Mouse (Mus musculus): Measurements from ENCODE around the gene Myl3. TPM values are rescaled to one million over a fixed set of nuclear protein-coding genes. Genes with fewer than 3 reads are reported as not detected.

Gene Myl3
- polyA plus RNA-seq, 1 experiment from 2014 or later = 4,569 TPM

DNA sequence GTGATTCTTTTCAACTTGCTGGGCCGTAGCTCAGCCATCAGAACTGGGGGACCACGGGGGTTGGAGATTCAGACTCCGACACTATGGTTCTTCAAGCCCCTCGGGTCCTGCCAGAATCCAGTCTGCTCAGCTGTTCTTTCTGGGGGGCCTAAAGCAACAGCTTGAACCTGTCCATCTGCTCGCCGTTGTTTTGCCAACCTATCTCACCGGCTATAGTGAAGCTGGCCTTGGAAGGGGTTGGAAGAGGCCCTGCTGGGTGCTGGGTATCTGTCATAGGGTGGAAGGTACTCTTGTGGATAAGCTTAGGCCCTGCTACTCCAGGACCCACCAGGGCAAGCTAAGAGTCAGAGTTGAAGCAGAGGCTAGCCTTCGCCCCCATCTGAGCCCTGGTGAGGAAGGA is 19.2 kb downstream of the Myl3 start:
- Histone ChIP-seq H3K9me3 (ENCODE audit: control insufficient read depth, low read length) (no peaks in the 10 kb centered on the region), H3K4me3 (ENCODE audit: control insufficient read depth in 1 of 2, insufficient read depth in 1 of 2, low read depth in 1 of 2, low read length in 2 of 2) (no peak overlapping the region), H3K36me3 (ENCODE audit: control insufficient read depth, insufficient read depth, low read length) (peaks cover under 1% of the 10 kb centered on the region; the same call in 1 of the 2 replicates), H3K9ac (ENCODE audit: low read length) (no peak overlapping the region), H3K4me2 (ENCODE audit: low read length) (no peak overlapping the region), H3K4me1 (ENCODE audit: control insufficient read depth in 2 of 2, insufficient read depth in 2 of 2, low read length in 2 of 2) (peaks cover 15 to 17% of the 10 kb centered on the region in 2 experiments), H3K27ac (replicated peaks in 1 of 2; ENCODE audit: control insufficient read depth in 1 of 2, insufficient read depth in 1 of 2, low read depth in 2 of 2, low read length in 2 of 2) (no peak overlapping the region), H3K27me3 (ENCODE audit: control insufficient read depth, insufficient read depth, low read length) (no peaks in the 10 kb centered on the region)
- WGBS = 81% methylated on average over 8 of the region's 8 CpGs
- no peak for ATAC-seq (ENCODE audit: insufficient number of reproducible peaks, insufficient read depth, low FRiP score, low read depth)

DNA sequence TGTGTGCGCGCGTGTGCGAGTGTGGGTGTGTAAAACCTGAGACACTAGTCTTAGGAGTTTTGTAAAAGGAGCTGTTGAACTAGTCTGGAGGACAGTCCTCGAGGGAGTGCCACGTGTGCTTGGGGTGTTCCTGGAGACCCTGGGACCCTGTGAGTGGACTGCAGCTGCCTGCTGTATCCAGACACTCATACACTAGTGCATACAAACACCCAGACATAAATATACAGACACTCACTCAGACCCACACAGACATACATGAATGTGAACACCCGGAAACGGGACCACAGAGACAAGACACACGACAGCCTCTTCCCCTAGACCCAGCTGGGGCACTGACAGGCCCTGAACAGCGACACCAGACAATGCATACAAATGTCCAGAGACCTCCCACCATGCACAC is 21.1 kb downstream of the Myl3 start:
- Histone ChIP-seq H3K36me3 (ENCODE audit: control insufficient read depth, insufficient read depth, low read length) (peaks cover 17% of the 10 kb centered on the region), H3K4me2 (ENCODE audit: low read length) (peak overlapping the region; percentile 71), H3K4me3 (ENCODE audit: control insufficient read depth in 1 of 2, insufficient read depth in 1 of 2, low read depth in 1 of 2, low read length in 2 of 2) (peak overlapping the region; percentile 30 to 72), H3K27ac (replicated peaks in 1 of 2; ENCODE audit: control insufficient read depth in 1 of 2, insufficient read depth in 1 of 2, low read depth in 2 of 2, low read length in 2 of 2) (peak overlapping the region; percentile 81 to 98), H3K27me3 (ENCODE audit: control insufficient read depth, insufficient read depth, low read length) (no peaks in the 10 kb centered on the region), H3K9me3 (ENCODE audit: control insufficient read depth, low read length) (no peaks in the 10 kb centered on the region), H3K4me1 (ENCODE audit: control insufficient read depth in 2 of 2, insufficient read depth in 2 of 2, low read length in 2 of 2) (peaks cover 19 to 31% of the 10 kb centered on the region in 2 experiments), H3K9ac (ENCODE audit: low read length) (peak overlapping the region; percentile 98)
- ATAC-seq (ENCODE audit: insufficient number of reproducible peaks, insufficient read depth, low FRiP score, low read depth) = no peak
- 68% methylated on average over 10 of the region's 10 CpGs for WGBS

DNA sequence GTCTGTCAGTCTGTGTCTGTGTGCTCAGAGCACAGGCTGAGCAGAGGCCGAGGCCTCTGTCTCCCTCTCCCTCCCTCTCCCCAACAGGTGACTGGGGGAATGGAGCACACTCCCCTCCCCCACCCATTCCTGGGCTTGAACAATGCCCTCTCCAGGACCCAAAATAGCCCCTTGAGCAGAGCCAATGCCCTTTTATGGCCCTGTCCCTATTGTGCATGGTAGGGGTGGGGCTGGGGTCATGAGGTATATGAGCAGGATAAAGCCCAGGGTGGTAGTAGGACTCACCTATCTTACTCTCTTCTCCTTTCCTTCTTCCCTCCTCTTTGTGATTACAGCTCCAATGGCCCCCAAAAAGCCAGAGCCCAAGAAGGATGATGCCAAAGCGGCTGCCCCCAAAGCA is 21.7 kb downstream of the Myl3 start:
- Histone ChIP-seq H3K4me3 (ENCODE audit: control insufficient read depth in 1 of 2, insufficient read depth in 1 of 2, low read depth in 1 of 2, low read length in 2 of 2) (peak overlapping the region; percentile 72 to 88), H3K4me1 (ENCODE audit: control insufficient read depth in 2 of 2, insufficient read depth in 2 of 2, low read length in 2 of 2) (peaks cover 19 to 36% of the 10 kb centered on the region in 2 experiments), H3K36me3 (ENCODE audit: control insufficient read depth, insufficient read depth, low read length) (peaks cover 24% of the 10 kb centered on the region), H3K9me3 (ENCODE audit: control insufficient read depth, low read length) (no peaks in the 10 kb centered on the region), H3K27ac (replicated peaks in 1 of 2; ENCODE audit: control insufficient read depth in 1 of 2, insufficient read depth in 1 of 2, low read depth in 2 of 2, low read length in 2 of 2) (peak overlapping the region; percentile 98), H3K4me2 (ENCODE audit: low read length) (peak overlapping the region; percentile 71), H3K27me3 (ENCODE audit: control insufficient read depth, insufficient read depth, low read length) (no peaks in the 10 kb centered on the region), H3K9ac (ENCODE audit: low read length) (peak overlapping the region; percentile 98)
- 26% methylated on average over 2 of the region's 2 CpGs for WGBS
- ATAC-seq (ENCODE audit: insufficient number of reproducible peaks, insufficient read depth, low FRiP score, low read depth) = peak; percentile 91

DNA sequence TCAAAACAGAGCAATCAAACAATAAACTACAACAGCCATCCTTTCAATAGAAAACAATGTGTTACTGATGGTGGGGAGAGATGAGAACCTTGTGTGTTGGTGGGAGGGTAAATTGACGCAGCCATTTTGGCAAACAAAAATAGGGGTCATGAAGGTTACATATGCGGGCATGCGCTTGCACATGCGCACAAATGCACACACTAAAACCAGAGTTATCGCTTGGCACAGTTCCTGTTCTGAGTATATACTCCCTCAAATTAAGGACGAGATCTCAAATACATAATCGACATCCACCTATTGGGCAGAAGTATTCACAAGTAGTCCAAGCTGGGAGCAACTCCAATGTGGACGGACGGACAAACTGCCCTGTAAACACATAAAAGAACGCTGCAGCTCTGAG is 30.7 kb downstream of the Myl3 start:
- Histone ChIP-seq H3K4me2 (ENCODE audit: low read length) (no peak overlapping the region), H3K9ac (ENCODE audit: low read length) (no peak overlapping the region), H3K27me3 (ENCODE audit: control insufficient read depth, insufficient read depth, low read length) (no peaks in the 10 kb centered on the region), H3K9me3 (ENCODE audit: control insufficient read depth, low read length) (no peaks in the 10 kb centered on the region), H3K4me3 (ENCODE audit: control insufficient read depth in 1 of 2, insufficient read depth in 1 of 2, low read depth in 1 of 2, low read length in 2 of 2) (no peak overlapping the region), H3K4me1 (ENCODE audit: control insufficient read depth in 2 of 2, insufficient read depth in 2 of 2, low read length in 2 of 2) (peaks cover 15 to 23% of the 10 kb centered on the region in 2 experiments), H3K36me3 (ENCODE audit: control insufficient read depth, insufficient read depth, low read length) (peaks cover 40% of the 10 kb centered on the region), H3K27ac (replicated peaks in 1 of 2; ENCODE audit: control insufficient read depth in 1 of 2, insufficient read depth in 1 of 2, low read depth in 2 of 2, low read length in 2 of 2) (no peak overlapping the region)
- no peak for ATAC-seq (ENCODE audit: insufficient number of reproducible peaks, insufficient read depth, low FRiP score, low read depth)
- 88% methylated on average over 10 of the region's 10 CpGs for WGBS

DNA sequence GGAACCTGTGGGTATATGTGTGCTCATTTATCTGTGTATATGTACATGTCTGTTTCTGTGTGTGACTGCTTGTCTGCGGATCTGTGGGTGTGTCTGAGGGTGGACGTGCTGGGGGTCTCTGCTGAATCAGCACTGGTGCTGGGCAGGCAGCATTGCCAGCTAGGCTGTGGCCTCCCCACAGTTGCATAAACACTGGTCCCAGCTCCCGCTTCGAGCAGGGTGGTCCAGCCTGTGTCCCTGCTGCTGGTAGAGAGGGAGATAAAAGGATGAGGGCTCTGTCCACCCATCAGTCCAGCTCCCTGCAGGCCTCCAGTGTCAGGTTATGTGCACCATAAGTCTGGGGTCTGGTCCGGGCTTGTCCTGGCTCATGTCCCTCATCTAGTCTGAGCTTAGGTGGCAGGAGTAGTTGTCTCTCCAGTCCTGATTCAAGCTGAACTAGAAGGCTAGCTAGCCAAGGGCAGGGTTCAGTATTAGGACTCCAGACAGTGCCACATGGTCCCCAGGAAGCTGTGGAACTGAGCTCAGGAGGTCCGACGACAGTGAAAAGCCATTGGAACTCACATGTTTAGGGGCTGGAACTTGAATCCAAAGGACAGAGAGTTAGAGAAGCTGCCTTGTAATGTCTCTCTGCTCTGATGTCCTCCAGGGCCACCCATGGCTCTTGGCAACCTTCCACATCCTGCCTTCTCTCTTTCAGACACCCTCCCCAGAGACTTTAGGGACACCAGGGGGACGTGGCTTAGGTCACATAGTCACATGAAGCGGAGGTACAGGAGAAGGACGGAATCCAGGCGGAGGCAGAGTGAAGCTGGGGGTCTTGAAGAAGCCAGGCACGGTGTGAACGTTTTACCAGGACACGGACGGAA is 33.0 kb downstream of the Myl3 start:
- no peak for ATAC-seq (ENCODE audit: insufficient number of reproducible peaks, insufficient read depth, low FRiP score, low read depth)
- peak overlapping the region; percentile 55 for H3K9ac ChIP-seq (ENCODE audit: low read length)
- peak overlapping the region; percentile 35 to 45 for H3K27ac ChIP-seq (replicated peaks in 1 of 2; ENCODE audit: control insufficient read depth in 1 of 2, insufficient read depth in 1 of 2, low read depth in 2 of 2, low read length in 2 of 2)
- peaks cover 18% of the 10 kb centered on the region for H3K36me3 ChIP-seq (ENCODE audit: control insufficient read depth, insufficient read depth, low read length)
- no peaks in the 10 kb centered on the region for H3K9me3 ChIP-seq (ENCODE audit: control insufficient read depth, low read length)
- H3K4me3 ChIP-seq (ENCODE audit: control insufficient read depth in 1 of 2, insufficient read depth in 1 of 2, low read depth in 1 of 2, low read length in 2 of 2) = no peak overlapping the region
- H3K27me3 ChIP-seq (ENCODE audit: control insufficient read depth, insufficient read depth, low read length) = no peaks in the 10 kb centered on the region
- 53% methylated on average over 15 of the region's 15 CpGs for WGBS
- peak overlapping the region; percentile 14 for H3K4me2 ChIP-seq (ENCODE audit: low read length)
- peaks cover 18 to 24% of the 10 kb centered on the region in 2 experiments for H3K4me1 ChIP-seq (ENCODE audit: control insufficient read depth in 2 of 2, insufficient read depth in 2 of 2, low read length in 2 of 2)

DNA sequence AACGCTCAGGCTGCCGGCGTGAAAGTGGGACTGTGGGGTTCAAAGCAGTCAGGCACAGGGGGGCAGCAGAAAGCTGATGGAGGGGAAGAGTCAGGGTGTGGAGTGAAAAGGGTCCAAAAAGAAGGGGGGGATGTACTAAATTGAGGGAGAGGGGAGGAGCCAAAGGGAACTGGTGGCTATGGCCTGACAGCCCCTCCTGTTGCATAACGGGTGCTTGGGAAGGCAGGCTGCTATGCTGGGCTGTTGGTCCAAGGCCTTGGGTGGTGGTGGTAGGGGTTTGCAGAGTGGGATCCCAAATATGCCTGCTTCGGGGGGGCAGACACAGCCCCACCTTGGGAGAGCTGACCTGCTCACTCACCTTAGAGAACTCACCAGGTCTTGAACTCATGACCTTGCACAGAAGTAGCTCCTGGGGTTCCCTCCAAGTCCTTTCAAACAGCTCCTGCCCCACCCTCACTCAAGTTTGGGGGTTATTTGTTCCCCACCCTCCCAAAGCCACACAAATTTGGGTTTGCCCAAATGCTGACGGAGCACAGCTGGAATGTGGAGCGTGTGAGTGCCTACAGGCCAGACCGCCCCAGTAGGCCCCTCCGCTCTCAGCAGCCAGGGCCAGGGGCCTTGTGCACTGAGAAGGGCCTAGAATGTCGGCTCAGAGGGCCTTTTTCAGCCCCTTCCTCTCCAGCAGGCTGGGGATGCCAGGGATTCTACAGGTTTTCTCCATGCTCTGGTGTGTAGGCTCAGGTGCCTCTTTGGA is 33.8 kb downstream of the Myl3 start:
- H3K9ac ChIP-seq (ENCODE audit: low read length) = peak overlapping the region; percentile 55
- H3K4me2 ChIP-seq (ENCODE audit: low read length) = peak overlapping the region; percentile 14
- no peaks in the 10 kb centered on the region for H3K9me3 ChIP-seq (ENCODE audit: control insufficient read depth, low read length)
- H3K27me3 ChIP-seq (ENCODE audit: control insufficient read depth, insufficient read depth, low read length) = no peaks in the 10 kb centered on the region
- H3K36me3 ChIP-seq (ENCODE audit: control insufficient read depth, insufficient read depth, low read length) = peaks cover 10% of the 10 kb centered on the region
- peak overlapping the region; percentile 25 to 35; a peak in 1 of 4 replicates for H3K27ac ChIP-seq (replicated peaks in 1 of 2; ENCODE audit: control insufficient read depth in 1 of 2, insufficient read depth in 1 of 2, low read depth in 2 of 2, low read length in 2 of 2)
- no peak overlapping the region for H3K4me3 ChIP-seq (ENCODE audit: control insufficient read depth in 1 of 2, insufficient read depth in 1 of 2, low read depth in 1 of 2, low read length in 2 of 2)
- ATAC-seq (ENCODE audit: insufficient number of reproducible peaks, insufficient read depth, low FRiP score, low read depth) = no peak
- peaks cover 19 to 24% of the 10 kb centered on the region in 2 experiments for H3K4me1 ChIP-seq (ENCODE audit: control insufficient read depth in 2 of 2, insufficient read depth in 2 of 2, low read length in 2 of 2)
- 59% methylated on average over 9 of the region's 10 CpGs for WGBS

DNA sequence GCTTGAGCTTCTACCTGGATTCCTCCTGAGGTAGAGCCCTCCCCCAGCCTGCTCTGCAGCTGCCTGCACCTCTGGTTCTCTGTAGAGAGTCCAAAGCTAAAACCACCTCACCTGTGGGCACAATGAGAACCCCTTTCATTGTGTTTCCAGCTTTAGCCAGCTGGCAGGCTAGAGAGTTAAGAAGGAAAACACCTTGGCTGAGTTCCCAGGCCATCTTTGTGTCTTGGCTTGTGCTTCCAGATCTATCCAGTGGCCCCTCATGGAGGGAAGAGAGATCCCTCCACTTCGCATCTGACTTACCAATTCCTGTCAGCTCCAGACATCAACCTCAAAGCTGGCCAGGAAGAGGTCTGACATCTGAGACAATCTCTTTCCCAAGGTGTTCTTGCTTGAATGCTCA is 36.4 kb downstream of the Myl3 start:
- no peak for ATAC-seq (ENCODE audit: insufficient number of reproducible peaks, insufficient read depth, low FRiP score, low read depth)
- Histone ChIP-seq H3K4me1 (ENCODE audit: control insufficient read depth in 2 of 2, insufficient read depth in 2 of 2, low read length in 2 of 2) (peaks cover 28 to 39% of the 10 kb centered on the region in 2 experiments), H3K4me3 (ENCODE audit: control insufficient read depth in 1 of 2, insufficient read depth in 1 of 2, low read depth in 1 of 2, low read length in 2 of 2) (no peak overlapping the region), H3K4me2 (ENCODE audit: low read length) (no peak overlapping the region), H3K9ac (ENCODE audit: low read length) (no peak overlapping the region), H3K27me3 (ENCODE audit: control insufficient read depth, insufficient read depth, low read length) (no peaks in the 10 kb centered on the region), H3K9me3 (ENCODE audit: control insufficient read depth, low read length) (no peaks in the 10 kb centered on the region), H3K36me3 (ENCODE audit: control insufficient read depth, insufficient read depth, low read length) (no peaks in the 10 kb centered on the region), H3K27ac (replicated peaks in 1 of 2; ENCODE audit: control insufficient read depth in 1 of 2, insufficient read depth in 1 of 2, low read depth in 2 of 2, low read length in 2 of 2) (no peak overlapping the region)
- WGBS = 78% methylated on average over 1 of the region's 1 CpGs
